Mouse (Mus musculus) B cell, adult 2 months (primary cell): ENCODE data around the gene Krtdap.
"Not testable (repeated sequence)": the region's sequence is repeated elsewhere in the genome, so short reads cannot be mapped to it uniquely, and the experiment has no call there.

Experiments
- DNase-seq, 2 experiments: peaks; one replicate each; pipeline ENCODE4 v3.0.0; 2022

Krtdap gene

DNA sequence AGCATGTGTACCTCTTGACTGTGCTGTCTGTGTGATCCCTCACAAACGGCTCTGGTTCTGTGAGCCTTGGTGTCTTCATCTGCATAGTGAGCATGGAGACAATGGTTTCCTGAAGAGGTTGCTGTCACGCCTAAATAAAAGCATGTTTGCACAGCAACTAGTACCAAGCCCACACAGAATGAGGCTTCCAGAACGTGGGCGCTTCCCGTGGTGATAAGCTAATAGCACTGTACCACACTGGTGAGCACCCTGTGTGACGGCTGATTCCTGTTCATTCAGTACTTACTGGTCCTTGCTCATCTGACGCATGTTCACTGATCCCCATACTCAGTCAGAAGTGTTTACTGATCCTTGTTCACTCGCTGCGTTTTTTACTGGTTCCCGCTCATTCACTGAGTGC is 2.4 kb downstream of the Krtdap start:
- no peak for DNase-seq

- no peak for DNase-seq
Observed at GRCm38 (mm10) chr7:30791921-30792320, 4.2 kb downstream of the Krtdap start.

DNA sequence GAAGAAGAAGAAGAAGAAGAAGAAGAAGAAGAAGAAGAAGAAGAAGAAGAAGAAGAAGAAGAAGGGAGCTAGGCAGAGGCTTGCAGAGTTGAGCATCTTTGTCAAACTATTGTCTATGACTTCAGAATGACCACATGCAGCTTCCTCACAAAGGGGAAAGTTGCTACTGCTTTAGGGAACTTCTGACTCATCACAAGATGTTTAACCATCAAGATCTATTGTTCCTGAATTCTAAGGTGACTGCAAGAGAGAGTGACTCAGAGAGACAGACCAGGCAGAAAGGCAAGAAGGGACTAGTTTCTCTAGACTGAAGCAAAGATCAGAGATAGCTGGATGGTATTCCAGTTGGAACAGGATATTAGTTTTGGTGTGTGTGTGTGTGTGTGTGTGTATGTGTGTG is 7.2 kb downstream of the Krtdap start:
- no peak for DNase-seq

DNA sequence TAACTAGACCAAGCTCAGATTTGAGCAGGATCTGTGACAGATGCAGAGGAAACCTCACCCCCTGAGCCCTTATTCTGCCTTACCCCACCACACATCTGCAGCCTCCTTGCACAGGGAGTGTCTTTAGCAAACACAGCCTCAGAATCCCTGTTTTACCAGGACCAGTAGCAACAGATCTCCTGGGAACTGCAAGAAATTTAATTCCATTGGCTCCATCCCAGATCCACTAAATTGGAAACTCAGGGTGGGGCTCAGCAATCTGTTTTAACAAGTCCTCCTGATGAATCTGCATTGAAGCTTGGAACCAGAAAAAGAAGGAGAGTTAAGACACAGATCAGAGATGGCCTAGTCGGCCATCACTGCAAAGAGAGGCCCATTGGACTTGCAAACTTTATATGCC is 9.1 kb downstream of the Krtdap start:
- no peak for DNase-seq

DNA sequence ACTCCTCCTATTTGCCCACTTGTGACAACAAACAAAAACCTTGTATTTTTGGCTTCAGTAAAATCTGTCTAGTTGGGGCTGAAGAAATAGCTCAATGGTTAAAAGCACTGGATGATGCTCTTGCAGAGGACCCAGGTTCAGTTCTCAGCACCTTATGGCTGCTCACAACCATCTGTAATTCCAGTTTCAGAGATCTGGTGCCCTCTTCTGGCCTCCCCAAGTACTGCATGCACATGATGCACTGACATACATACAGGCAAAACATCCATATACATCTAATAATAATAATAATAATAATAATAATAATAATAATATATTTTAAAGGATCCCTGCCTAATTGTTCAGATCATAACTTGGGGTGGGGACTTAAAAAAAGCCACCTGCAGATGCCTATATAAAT is 13.0 kb downstream of the Krtdap start:
- DNase-seq = peak; percentile 20 to 26

GRCm38 (mm10) chr7:30803256-30803655 is 15.6 kb downstream of the Krtdap start:
- DNase-seq = no peak

GRCm38 (mm10) chr7:30804026-30804715 is 16.5 kb downstream of the Krtdap start:
- DNase-seq = no peak

GRCm38 (mm10) chr7:30805924-30806323 is 18.2 kb downstream of the Krtdap start:
- DNase-seq = peak; percentile 94

- DNase-seq = peak; percentile 35
Observed at GRCm38 (mm10) chr7:30810319-30810718, 22.6 kb downstream of the Krtdap start.

DNA sequence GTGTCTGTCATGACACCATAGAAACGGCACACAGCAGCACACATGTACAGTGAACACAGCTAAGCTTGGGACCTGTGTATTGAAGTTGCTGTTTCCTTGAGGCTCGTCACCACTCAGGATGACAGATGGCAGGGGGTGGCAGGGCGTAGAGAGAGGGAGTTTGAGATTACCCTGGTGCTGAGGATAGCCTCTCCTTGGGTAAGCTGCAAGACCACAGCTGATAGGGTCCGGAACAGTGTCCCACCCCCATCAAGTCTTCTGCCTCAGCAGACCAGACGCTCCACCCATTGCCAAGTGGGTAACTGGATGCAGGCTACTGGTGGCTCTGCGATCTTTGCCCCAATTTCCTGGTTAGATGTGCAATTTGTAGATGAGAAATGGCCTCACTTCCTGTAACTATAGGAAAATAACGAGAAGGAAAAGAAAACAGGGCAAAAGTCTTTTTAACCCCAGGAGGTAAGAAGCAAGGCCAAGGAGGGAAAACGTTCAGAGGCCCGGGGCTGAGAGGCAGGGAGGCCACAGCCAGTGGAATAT is 24.1 kb downstream of the Krtdap start:
- DNase-seq = no peak

DNA sequence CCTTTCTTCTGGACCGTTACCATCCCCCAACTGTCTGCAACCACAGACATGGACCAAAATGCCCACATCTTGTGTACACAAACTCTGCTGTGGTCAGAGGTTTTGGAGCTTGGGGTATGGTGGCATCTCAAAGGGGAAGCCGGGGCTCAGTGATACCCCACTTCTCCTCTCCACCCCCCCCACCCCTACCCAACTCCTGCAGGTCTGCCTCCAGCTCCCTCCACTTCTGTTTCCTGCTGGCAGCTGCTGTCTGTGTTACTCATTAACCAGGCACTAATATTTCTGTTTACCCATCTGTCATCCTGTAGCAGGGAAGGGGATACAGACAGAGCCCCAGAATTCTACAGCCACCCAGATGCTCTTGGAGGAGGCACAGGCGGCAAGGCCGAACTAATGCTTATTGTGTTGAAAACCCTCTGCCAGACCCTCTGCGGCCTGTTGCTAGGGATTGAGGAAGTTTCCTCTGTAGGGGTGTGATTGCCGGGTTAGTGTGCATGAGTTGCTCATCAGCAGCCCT is 24.7 kb downstream of the Krtdap start:
- no peak for DNase-seq

GRCm38 (mm10) chr7:30820131-30820530 is 32.4 kb downstream of the Krtdap start:
- DNase-seq = peak in 1 of 2 experiments; percentile 31

DNA sequence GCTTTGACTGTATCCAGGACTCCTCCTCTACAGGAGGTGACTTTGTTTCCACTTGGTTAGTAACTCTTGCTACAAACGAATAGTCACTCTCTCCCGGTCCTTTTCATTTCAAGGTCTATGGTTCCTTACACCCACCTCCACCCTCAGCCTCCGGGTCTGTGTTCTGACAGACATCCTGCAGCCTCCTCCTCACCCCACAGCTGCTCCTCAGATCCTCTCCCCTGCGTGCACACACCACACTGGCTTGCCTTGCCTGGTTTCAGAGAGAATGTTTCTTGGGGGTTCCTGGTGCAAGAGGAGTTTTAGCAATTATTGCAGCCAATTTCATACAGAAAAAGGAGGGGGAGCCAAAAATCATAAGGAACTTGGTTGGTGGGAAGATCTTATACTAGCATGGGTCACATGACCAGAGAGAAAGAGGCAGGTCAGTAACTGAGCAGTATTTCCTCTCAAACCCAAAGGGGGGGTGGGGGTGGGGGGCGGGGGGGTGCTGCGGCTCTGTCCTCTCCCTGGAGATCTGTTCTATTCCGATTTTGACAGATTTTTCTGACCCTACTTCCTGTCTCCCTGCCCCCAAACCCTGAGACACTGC is 33.3 kb downstream of the Krtdap start:
- DNase-seq = peak in 1 of 2 experiments; percentile 23

- DNase-seq = no peak
Observed at GRCm38 (mm10) chr7:30821532-30821931, 33.8 kb downstream of the Krtdap start.

DNA sequence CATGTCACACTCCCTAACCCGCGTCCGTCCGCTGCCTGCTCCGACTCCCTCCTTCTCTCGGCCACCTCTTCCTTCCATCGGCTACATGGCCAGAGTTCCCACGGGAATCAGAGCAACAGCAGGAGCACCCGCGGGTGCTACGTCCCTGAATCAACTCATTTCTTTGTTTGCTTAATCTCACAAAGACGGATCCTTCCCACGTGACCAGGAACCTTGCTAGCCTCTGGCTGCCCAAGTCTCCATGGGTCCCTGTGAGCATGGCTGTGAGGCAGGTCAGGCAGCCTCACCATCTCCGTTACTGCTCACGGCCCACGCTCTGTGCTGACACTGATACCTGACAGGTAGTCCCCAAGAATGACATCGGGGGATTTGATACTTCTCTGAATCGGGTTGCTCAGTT is 36.0 kb downstream of the Krtdap start, which contains the start of gene Ffar2:
Ffar2 (minus strand) TSS at position 101 of the 400 bp plus-strand sequence.
- DNase-seq = no peak

DNA sequence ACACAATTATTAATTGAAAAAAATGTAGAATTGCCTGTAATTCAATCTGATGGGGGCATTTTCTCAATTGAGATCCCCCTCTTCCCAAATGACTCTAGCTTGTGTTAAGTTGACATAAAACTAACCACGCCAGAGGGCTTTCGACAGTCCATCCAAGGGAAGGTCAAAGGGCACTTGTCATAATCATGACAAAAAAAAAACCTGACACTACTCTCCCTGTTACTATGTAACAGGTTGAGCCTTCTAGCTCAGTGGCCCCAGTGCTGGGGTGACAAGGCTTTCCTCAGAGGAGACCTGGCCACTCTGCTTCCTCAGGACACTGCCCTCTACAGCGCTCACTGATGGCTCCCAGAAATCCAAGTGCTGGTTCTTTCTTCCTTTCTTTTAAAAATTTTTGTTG is 36.6 kb downstream of the Krtdap start:
- DNase-seq = no peak

DNA sequence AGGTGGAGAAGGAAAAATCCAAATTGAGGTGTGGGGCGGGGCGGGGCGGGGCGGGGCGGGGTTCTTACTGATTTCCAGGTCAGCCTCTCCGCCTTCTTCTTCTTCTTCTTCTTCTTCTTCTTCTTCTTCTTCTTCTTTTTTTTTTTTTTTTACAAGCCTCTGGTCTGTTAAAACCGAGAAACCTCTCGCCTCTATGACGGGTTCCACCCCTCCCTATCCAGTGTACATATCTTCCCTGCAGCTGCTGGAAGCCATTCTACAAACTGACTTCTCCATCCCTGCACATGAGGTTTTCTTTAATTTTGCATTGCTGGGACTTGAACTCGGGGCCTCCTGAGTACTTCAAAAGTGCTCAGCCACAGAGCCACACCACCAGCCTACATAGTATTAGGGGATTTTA is 39.0 kb downstream of the Krtdap start:
- no peak for DNase-seq

- not testable (repeated sequence) for DNase-seq
Observed at GRCm38 (mm10) chr7:30828871-30829270, 41.2 kb downstream of the Krtdap start.

- no peak for DNase-seq
Observed at GRCm38 (mm10) chr7:30829428-30829827, 41.7 kb downstream of the Krtdap start.

DNA sequence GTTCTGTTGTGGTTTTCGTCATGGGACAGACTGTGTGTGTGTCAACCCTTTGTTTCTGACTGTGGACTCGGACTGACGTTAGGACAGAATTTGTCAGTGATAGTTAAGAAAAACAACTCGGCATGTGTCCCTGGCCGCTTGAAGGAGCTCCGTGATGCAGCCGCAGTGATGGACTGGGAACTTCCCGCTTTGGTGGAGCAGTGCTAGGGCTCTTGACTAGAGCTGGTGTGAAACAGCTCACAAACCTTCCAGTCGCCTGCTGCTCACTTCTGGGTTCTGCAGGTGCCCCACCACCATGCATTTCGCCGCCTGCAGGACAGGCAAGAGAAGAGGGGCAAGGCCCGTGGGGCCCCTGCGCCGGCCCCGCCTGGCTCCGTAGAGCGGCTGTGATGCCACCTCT is 44.6 kb downstream of the Krtdap start:
- no peak for DNase-seq

DNA sequence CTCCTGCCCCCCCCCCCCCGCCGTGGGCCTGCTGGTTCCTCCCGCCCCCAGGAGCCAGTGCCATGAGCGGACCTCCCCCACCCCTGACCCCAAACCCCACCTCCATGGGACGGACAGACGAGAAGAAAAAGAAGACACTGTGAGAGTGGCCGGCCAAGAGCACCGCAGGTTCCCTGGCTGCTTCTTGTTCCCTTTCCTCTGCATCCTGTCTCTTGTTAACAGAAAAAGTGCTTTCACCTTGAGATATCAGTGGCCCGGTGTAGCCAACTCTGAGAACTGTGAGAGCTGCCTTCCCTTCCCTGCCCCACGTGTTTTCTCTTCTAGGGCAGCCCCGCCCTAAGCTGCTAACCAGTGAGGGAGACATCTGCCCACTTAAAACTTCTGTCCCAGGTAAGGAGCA is 45.0 kb downstream of the Krtdap start:
- DNase-seq = not testable (repeated sequence)

GRCm38 (mm10) chr7:30837277-30837676 is 49.6 kb downstream of the Krtdap start:
- no peak for DNase-seq

- no peak for DNase-seq
Observed at GRCm38 (mm10) chr7:30840306-30840705, 52.6 kb downstream of the Krtdap start.
